Mouse (Mus musculus): Measurements from ENCODE around the gene Cd160.

GRCm38 (mm10) chr3:96821581-96821980, 7.6 kb downstream of the Cd160 start:
- TF ChIP-seq CTCF (IDR thresholded peaks at IDR 0.05; ENCODE audit: extremely low read depth, insufficient read length, insufficient replicate concordance, low read depth, low read length) (no peak), POLR2A (IDR thresholded peaks at IDR 0.05; ENCODE audit: low read depth, low read length) (no peak)
